ENCODE assay signal across 16 mouse cellular contexts in genomic region chr8:84507220-84507619, GRCm38 (mm10).
"Had no signal": no experiment of that assay in that cellular context is flagged by ENCODE, and none has a peak within 500 bp of the region (broad histone marks: within the 10 kb centered on the region; RNA-seq: fewer than 3 reads in every experiment).

No protein-coding gene starts in this region.

- H3K9ac ChIP-seq: liver, embryonic 13.5 days; midbrain, embryonic 13.5 days; neural tube, embryonic 13.5 days; stomach, embryonic 15.5 days had no signal

- H3K4me3 ChIP-seq: liver, embryonic 13.5 days; midbrain, embryonic 13.5 days; myocyte; neural tube, embryonic 13.5 days; stomach, embryonic 15.5 days had no signal

- H3K4me1 ChIP-seq: liver, embryonic 13.5 days; neural tube, embryonic 13.5 days; stomach, embryonic 15.5 days had no signal

- H3K4me2 ChIP-seq: liver, embryonic 13.5 days; midbrain, embryonic 13.5 days; neural tube, embryonic 13.5 days; stomach, embryonic 15.5 days had no signal

- H3K27me3 ChIP-seq: liver, embryonic 13.5 days; midbrain, embryonic 13.5 days; neural tube, embryonic 13.5 days; stomach, embryonic 15.5 days had no signal

- ATAC-seq: midbrain, embryonic 13.5 days; midbrain, embryonic 16.5 days had no signal

- H3K9me3 ChIP-seq: liver, embryonic 13.5 days; midbrain, embryonic 13.5 days; neural tube, embryonic 13.5 days; stomach, embryonic 15.5 days had no signal

- H3K27ac ChIP-seq: liver, embryonic 13.5 days; midbrain, embryonic 13.5 days; neural tube, embryonic 13.5 days; stomach, embryonic 15.5 days had no signal

- DNase-seq: kidney, adult 9 months; kidney, postnatal 14 days; kidney, postnatal 4 days; liver, embryonic 13.5 days; lung, adult 2 months; lung, postnatal 14 days; lung, postnatal 4 days; retina, postnatal 1 day; right cerebral cortex, postnatal 25 days; spleen, adult 18-20 months; thymus, postnatal 25 days had no signal

- H3K36me3 ChIP-seq: liver, embryonic 13.5 days; midbrain, embryonic 13.5 days; neural tube, embryonic 13.5 days; stomach, embryonic 15.5 days had no signal
